Mouse (Mus musculus) embryonic fibroblast, embryonic 13.5 days (primary cell): ENCODE measurements around the gene Manf. TPM values are rescaled to one million over a fixed set of nuclear protein-coding genes. Genes with fewer than 3 reads are reported as not detected.

ENCODE experiments used
- H3K27ac ChIP-seq: 2 replicates; pipeline ENCODE4 v1.5.1; 2012; ENCODE audit warnings: low read length, control low read depth, inconsistent platforms; ENCODE audit not compliant: insufficient read depth
- H3K4me1 ChIP-seq: 2 replicates; pipeline ENCODE4 v1.6.1; 2011; ENCODE audit warnings: low read length; ENCODE audit not compliant: control insufficient read depth, insufficient read depth
- H3K4me3 ChIP-seq: 2 replicates; pipeline ENCODE4 v1.5.1; 2011; ENCODE audit warnings: mild to moderate bottlenecking, control low read depth, low read length; ENCODE audit not compliant: insufficient read depth
- CTCF ChIP-seq: IDR thresholded peaks from 2 replicates; pipeline ENCODE4 v1.5.1; 2011; ENCODE audit warnings: mild to moderate bottlenecking, control low read depth, low read length, moderate library complexity, borderline replicate concordance; ENCODE audit not compliant: insufficient read depth
- POLR2A ChIP-seq: IDR thresholded peaks from 2 replicates; pipeline ENCODE4 v1.6.1; 2011; ENCODE audit warnings: low read depth, mild to moderate bottlenecking, control low read depth, low read length, moderate library complexity
- polyA plus RNA-seq: library from polyadenylated mRNA; stranded (reverse); fragments of >200 nt; gene quantifications from 2 replicates; pipeline ENCODE4 v1.2.4, GENCODE M21; 2011; ENCODE audit warnings: low read depth; ENCODE audit not compliant: missing spikeins, insufficient read length

Manf gene
- polyA plus RNA-seq, 1 experiment = 290 TPM

DNA sequence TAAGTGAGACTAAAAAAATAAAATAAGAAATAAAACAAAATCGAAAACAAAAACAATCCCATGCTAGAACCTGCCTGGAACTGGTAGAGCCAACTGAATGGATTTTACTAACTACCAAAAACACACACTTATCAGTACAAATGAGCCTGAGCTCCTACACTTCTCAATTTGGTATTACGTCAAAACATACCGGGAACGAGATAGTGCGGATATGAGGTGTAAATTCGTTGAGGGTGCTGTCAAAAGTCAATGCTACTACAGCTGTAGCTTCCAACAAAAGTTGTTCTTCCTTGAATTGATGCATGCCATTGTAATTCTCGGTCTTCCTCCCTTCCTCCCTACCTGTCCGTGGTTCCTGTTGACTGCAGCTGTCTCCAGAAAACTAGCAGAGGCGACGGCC lies 102.4 kb downstream of the Manf start:
- TF ChIP-seq CTCF (no peak), POLR2A (no peak)
- H3K4me1 ChIP-seq = no peaks in the 10 kb centered on the region; the same call in 1 of the 2 replicates
- H3K4me3 ChIP-seq = peak overlapping the region; percentile 97
- H3K27ac ChIP-seq = no peak overlapping the region

- TF ChIP-seq POLR2A (peak; percentile 59), CTCF (no peak)
- Histone ChIP-seq H3K4me3 (peak within 1 kb of the TSS; percentile 97), H3K4me1 (no peaks in the 10 kb centered on the region; the same call in 1 of the 2 replicates), H3K27ac (peak within 1 kb of the TSS; percentile 89)
Observed at GRCm38 (mm10) chr9:106788812-106789321, 102.9 kb downstream of the Manf start, which contains the start of gene Rad54l2. Rad54l2 (minus strand) TSS chr9:106789194.

Other genes with a start within 250 kb of the Manf start
- not detected in 2 replicates for gene Grm2, start 235.9 kb downstream of the Manf start, polyA plus RNA-seq
- gene Tex264, start 206.1 kb downstream of the Manf start, polyA plus RNA-seq = 85.2 and 90.1 TPM in 2 replicates
- 17.7 and 18.5 TPM in 2 replicates for gene Rad54l2, start 102.8 kb downstream of the Manf start, polyA plus RNA-seq
- gene Dcaf1, start 70.1 kb downstream of the Manf start, polyA plus RNA-seq = 25.4 and 28.9 TPM in 2 replicates
- gene Rbm15b, start 4.6 kb downstream of the Manf start, polyA plus RNA-seq = 36.8 and 43.6 TPM in 2 replicates